8 mouse cellular contexts compared by ENCODE assay signal in the genomic region with DNA sequence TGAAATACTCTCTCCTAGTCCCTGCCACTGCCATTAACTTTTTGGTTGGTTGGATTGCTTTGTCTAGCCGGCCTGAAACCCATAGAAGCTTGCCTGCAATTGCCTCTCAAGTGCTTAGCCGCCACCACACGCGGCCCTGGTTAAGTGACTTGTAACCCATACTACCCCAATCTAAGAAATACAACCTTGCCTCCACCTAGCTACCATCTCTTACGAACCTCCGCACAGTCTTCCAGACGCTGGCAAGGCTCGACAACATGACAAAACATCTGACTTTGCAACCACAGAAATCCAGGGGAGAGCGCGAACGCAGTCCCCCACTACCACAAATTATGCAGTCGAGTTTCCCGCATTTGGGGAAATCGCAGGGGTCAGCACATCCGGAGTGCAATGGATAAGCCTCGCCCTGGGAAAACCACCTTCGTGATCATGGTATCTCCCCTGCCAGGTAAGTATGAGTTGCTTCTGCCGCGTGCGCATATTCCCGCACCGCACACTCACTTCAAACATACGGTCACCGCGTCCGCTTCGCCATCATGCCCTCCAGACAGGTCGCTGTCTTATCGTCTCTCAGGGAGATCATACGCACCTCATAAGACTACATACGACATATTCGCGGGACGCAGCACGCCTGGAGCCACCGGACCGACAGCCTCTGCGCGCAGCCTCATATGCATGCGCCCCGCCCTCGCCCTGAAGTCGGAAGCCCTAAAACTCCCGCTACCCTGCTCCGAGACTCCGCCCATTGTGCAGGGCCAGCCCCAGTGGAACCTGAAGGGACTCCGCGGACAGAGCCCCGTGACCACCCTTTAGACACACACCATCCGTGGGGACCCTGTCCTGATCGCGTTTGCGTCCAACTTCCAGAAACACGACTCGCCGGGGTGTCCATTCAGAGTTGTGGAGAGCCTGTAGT. TPM values are rescaled to one million over a fixed set of nuclear protein-coding genes. Genes with fewer than 3 reads are reported as not detected.
DNase-seq lines count a peak whose midpoint lies in the region; ATAC-seq and TF ChIP-seq lines count a peak whose summit lies in the region.
"Not testable (repeated sequence)": the region's sequence is repeated elsewhere in the genome, so short reads cannot be mapped to it uniquely, and the experiment has no call there.

No protein-coding gene starts in this region.

- not testable (repeated sequence) for TF ChIP-seq CTCF in G1E (IDR thresholded peaks at IDR 0.05; ENCODE audit: low read depth, low read length); kidney, postnatal 0 days (IDR thresholded peaks at IDR 0.05; ENCODE audit: low read depth)

- ATAC-seq in G1E (ENCODE audit: extremely low read depth, insufficient number of reproducible peaks, low FRiP score, poor library complexity, severe bottlenecking), result peak; percentile 82
- ATAC-seq in erythroid progenitor cell, adult 5-6 weeks (replicated peaks; ENCODE audit: low FRiP score, poor library complexity, severe bottlenecking), result peak; percentile 97
- peak; percentile 96 for ATAC-seq in heart, embryonic 12.5 days (ENCODE audit: insufficient number of reproducible peaks, low FRiP score)
- ATAC-seq in hindbrain, embryonic 15.5 days (ENCODE audit: low FRiP score, low read depth), result peak; percentile 94
- ATAC-seq in kidney, postnatal 0 days (replicated peaks; ENCODE audit: low FRiP score, low read depth), result peak; percentile 93
- ATAC-seq in liver, embryonic 16.5 days (ENCODE audit: low read depth), result peak; percentile 84
- ATAC-seq in midbrain, embryonic 13.5 days, result peak; percentile 92
- peak; percentile 82 for ATAC-seq in neutrophil, adult 5-6 weeks (ENCODE audit: extremely low read depth, insufficient number of reproducible peaks, low FRiP score, poor library complexity, severe bottlenecking)

- not testable (repeated sequence) for H3K4me1 ChIP-seq in G1E (ENCODE audit: insufficient read depth, low read depth, low read length); heart, embryonic 12.5 days (replicated peaks); hindbrain, embryonic 15.5 days (replicated peaks); kidney, postnatal 0 days (replicated peaks; ENCODE audit: insufficient read depth, low read length); liver, embryonic 16.5 days (ENCODE audit: control insufficient read depth, low read depth, low read length); midbrain, embryonic 13.5 days (replicated peaks)

- not testable (repeated sequence) for H3K27me3 ChIP-seq in G1E (ENCODE audit: insufficient read depth, low read length); heart, embryonic 12.5 days (replicated peaks); hindbrain, embryonic 15.5 days; kidney, postnatal 0 days (ENCODE audit: insufficient read depth, low read length); liver, embryonic 16.5 days (ENCODE audit: control insufficient read depth, insufficient read depth, low read depth, low read length); midbrain, embryonic 13.5 days

- not testable (repeated sequence) for H3K36me3 ChIP-seq in G1E (replicated peaks); heart, embryonic 12.5 days; hindbrain, embryonic 15.5 days; kidney, postnatal 0 days (ENCODE audit: insufficient read depth, low read length); liver, embryonic 16.5 days (ENCODE audit: control insufficient read depth, insufficient read depth); midbrain, embryonic 13.5 days

- not testable (repeated sequence) for H3K4me2 ChIP-seq in heart, embryonic 12.5 days; hindbrain, embryonic 15.5 days; kidney, postnatal 0 days (ENCODE audit: low read length); liver, embryonic 16.5 days (ENCODE audit: low read depth, low read length); midbrain, embryonic 13.5 days (replicated peaks)

- not testable (repeated sequence) for DNase-seq in G1E (ENCODE audit: low spot score); kidney, postnatal 0 days (ENCODE audit: low spot score)

- H3K9ac ChIP-seq in heart, embryonic 12.5 days; hindbrain, embryonic 15.5 days; kidney, postnatal 0 days (ENCODE audit: low read depth, low read length); liver, embryonic 16.5 days (ENCODE audit: low read depth, low read length); midbrain, embryonic 13.5 days (replicated peaks): not testable (repeated sequence)

- not testable (repeated sequence) for H3K4me3 ChIP-seq in G1E (ENCODE audit: low read depth, low read length); heart, embryonic 12.5 days; hindbrain, embryonic 15.5 days; kidney, postnatal 0 days (replicated peaks; ENCODE audit: low read depth, low read length); liver, embryonic 16.5 days (ENCODE audit: low read depth, low read length); midbrain, embryonic 13.5 days (replicated peaks)

- not testable (repeated sequence) for H3K27ac ChIP-seq in heart, embryonic 12.5 days (ENCODE audit: poor library complexity, severe bottlenecking); hindbrain, embryonic 15.5 days (replicated peaks); kidney, postnatal 0 days; liver, embryonic 16.5 days (ENCODE audit: low read length); midbrain, embryonic 13.5 days

- WGBS in heart, embryonic 12.5 days, result no CpG with 5 or more reads among the region's 56 CpGs
- no CpG with 5 or more reads among the region's 56 CpGs for WGBS in hindbrain, embryonic 15.5 days
- WGBS in kidney, postnatal 0 days, result no CpG with 5 or more reads among the region's 56 CpGs
- WGBS in liver, embryonic 16.5 days (ENCODE audit: insufficient replicate concordance), result no CpG with 5 or more reads among the region's 56 CpGs
- WGBS in midbrain, embryonic 13.5 days, result no CpG with 5 or more reads among the region's 56 CpGs

- H3K9me3 ChIP-seq in G1E (replicated peaks); heart, embryonic 12.5 days (replicated peaks); hindbrain, embryonic 15.5 days; kidney, postnatal 0 days (replicated peaks; ENCODE audit: low read length); liver, embryonic 16.5 days (replicated peaks; ENCODE audit: control insufficient read depth, low read length); midbrain, embryonic 13.5 days: not testable (repeated sequence)

RNA-seq across cellular contexts. Expression of gene Eapp, which starts 23.4 kb away (rescaled TPM):
- total RNA-seq in G1E (2014; fragmentation: Nextera tagmentation), result 53.2 and 70.6 TPM in 2 replicates
- 84.9 and 106 TPM in 2 replicates for total RNA-seq in G1E (2017)
- 59.6 and 98.9 TPM in 2 replicates for polyA plus RNA-seq in G1E (2012)
- total RNA-seq in erythroid progenitor cell, adult 5-6 weeks (2015; ENCODE audit: low replicate concordance), result 46.1 and 46.9 TPM in 2 replicates
- 24.0 and 48.3 TPM in 2 replicates for total RNA-seq in erythroid progenitor cell, adult 5-6 weeks (2017; ENCODE audit: low replicate concordance)
- polyA plus RNA-seq in heart, embryonic 12.5 days (2016; fragmentation: Nextera tagmentation; extraction: Ambion mirVana), result 45.4 and 49.9 TPM in 2 replicates
- 73.0 and 75.9 TPM in 2 replicates for polyA plus RNA-seq in hindbrain, embryonic 15.5 days (2015; fragmentation: Nextera tagmentation; extraction: Ambion mirVana)
- 77.4 and 85.6 TPM in 2 replicates for polyA plus RNA-seq in kidney, postnatal 0 days (2015; fragmentation: Nextera tagmentation; extraction: Ambion mirVana)
- polyA plus RNA-seq in liver, embryonic 16.5 days (2015; fragmentation: Nextera tagmentation; extraction: Ambion mirVana), result 36.9 and 38.8 TPM in 2 replicates
- polyA plus RNA-seq in midbrain, embryonic 13.5 days (2015; fragmentation: Nextera tagmentation; extraction: Ambion mirVana), result 95.4 and 98.4 TPM in 2 replicates
- total RNA-seq in neutrophil, adult 5-6 weeks (2017), result 72.9 and 117 TPM in 2 replicates
